Mouse (Mus musculus) cerebral cortex, adult 2 months (tissue): Measurements from ENCODE around the gene Pcna.

Experiments
- WGBS: fragments of 180-500 bp; shearing (Covaris S2); methylation state at CpG from one replicate; pipeline ENCODE4 v1.1.7; 2018; 5-methylcytosine and 5-hydroxymethylcytosine counted together

Pcna gene

DNA sequence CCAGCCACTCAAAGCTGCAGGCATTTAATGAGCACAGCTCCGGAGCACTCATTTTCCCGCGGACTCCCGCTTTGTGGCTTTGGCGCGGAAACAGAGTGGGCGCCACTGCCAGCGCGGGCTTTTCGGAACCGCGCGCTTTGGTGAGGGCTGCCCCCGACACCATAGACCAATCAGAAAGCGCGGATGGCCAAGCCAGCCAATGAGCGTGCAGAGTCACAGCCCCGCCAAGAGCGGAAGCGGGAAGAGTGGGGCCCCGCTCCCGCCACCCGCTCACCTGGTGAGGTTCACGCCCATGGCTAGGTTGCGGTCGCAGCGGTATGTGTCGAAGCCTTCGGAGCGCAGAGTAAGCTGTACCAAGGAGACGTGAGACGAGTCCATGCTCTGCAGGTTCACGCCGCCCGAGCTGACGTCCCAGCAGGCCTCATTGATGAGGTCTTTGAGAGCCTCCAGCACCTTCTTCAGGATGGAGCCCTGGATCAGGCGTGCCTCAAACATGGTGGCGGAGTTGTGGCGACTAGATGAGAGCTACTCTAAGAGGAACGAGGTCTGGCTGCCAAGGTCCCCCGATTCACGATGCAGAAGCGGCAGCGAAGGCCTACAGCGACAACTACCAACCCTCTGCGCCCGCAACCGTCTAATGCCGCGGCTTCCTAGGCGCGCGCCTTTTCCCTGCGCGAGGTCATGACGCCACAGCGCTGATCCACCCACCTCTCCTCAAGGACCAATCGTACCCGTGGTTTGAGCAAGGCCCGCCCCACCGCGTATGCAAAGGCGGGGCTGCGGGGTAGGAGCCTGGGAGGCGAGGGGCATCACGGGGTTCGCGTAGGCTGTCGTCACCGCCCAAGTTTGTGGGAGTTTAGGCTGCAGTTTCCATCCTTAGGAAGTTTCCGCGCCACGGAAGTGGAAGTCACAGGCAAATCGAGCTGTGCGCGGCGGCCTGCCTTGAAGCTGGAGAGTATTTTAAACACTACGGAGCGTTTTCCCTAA is at the start of gene Pcna:
Pcna (minus strand) TSS at position 773 of the 987 bp plus-strand sequence.
- under 1% methylated on average over 79 of the region's 79 CpGs for WGBS

DNA sequence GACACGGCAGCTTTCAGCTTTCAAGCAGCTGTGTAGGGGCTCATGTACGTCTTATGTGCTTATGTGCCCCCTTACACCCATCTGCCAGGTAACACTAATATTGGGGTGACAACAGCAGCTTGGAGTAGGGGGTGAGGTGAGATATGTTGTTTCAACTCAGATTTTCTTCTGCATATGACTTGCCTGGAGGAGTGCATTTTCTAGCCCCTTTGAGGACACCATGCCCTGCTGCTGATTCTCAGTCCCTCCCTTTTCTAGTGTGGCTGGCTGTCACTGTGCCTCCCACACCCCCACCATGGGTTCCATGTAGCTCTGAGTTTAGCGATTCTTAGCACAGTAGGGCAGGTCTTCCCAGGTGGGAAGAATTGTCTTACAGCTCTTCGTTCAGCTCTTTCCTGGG is 48.3 kb upstream of the Pcna start:
- 80% methylated on average over 4 of the region's 4 CpGs for WGBS

DNA sequence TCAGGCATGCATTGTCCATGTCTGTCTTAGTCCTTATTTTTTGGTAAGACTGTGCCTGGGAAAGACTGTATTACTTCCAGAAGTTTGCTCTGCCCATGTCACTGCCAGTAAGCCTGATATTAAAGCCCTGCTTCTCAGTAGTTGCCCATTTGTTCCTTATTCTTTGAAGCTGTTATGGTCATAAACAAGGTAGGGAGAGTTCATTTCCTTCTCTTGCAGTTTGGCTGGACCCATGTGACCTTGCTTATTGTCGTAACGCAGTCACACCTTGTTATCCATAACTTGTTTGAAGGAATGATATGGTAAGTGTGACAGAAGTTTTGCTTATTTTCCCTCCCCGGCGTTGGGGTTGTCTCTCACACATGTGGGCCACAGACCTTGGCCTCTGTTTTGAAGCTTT is 45.1 kb upstream of the Pcna start:
- 91% methylated on average over 4 of the region's 4 CpGs for WGBS

DNA sequence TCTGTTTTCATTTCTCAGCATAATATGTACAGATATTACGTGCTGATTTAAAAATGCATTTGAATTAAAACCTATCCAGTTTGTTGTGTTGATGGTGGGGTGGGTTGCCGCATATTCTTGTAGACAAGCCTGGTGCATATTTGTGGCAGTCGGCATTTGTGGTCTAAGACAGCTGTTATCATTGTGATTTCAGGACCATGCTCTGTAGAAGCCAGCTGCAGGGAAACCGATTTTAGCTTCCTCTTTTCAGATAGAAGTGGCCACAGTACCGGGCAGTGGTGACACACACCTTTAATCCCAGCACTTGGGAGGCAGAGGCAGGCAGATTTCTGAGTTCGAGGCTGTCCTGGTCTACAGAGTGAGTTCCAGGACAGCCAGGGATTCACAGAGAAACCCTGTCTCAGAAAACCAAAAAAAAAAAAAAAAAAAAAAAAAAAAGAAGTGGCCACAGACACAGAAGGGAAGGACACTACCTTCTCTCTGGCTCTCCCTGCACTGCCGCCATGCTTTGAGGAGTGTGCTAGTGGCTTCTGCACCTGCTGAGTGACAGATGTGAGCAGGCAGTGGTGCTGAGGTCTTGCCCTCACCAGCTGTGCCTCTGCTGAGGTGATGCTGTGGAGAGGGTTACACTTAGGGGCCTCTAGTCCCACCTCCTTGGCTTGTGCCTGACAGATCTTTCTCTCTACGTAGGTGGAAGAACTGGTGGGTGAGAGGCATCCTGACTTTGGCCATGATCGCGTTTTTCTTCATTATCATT is 40.8 kb upstream of the Pcna start:
- WGBS, result 77% methylated on average over 10 of the region's 10 CpGs

DNA sequence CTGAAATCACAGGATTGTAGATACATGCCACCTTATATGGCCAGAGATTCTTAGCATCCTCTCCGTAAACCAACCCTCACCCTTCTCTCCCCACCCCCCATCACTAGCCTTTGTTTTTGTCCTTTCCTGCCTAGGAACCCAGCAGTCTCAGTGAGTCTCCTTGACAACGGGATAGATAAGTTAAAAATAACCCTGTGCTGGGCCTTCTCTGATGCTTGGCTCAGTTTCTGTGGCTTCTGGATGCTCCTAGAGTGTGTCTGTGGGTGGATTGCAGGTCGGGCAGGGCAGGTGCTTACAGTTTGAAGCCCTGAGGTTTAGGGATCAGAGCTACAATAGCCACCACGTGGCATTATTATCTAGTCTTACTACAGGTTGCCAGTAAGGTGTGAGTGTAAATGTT is 39.0 kb upstream of the Pcna start:
- WGBS, result 8% methylated on average over 4 of the region's 4 CpGs

DNA sequence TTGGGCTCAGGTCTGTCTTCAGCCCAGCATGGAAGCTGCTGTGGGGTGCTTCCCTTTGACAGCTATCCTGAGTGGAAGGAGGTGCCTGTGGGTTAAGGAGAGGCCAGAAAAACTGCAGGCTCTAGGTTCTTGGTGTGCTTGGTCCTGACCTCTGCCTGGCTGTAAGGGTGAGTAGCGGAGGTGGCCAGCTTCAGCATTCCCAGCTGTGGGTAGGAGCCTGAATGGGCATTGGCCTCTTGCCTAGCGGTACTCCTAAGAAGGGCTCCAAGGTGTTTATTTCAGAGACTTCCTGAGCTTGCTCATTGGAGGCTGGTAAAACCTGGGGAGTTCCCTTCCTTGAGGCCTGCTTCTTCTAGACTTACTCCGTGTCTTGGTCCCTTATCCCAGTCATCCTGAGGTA is 38.2 kb upstream of the Pcna start:
- 52% methylated on average over 3 of the region's 3 CpGs for WGBS

DNA sequence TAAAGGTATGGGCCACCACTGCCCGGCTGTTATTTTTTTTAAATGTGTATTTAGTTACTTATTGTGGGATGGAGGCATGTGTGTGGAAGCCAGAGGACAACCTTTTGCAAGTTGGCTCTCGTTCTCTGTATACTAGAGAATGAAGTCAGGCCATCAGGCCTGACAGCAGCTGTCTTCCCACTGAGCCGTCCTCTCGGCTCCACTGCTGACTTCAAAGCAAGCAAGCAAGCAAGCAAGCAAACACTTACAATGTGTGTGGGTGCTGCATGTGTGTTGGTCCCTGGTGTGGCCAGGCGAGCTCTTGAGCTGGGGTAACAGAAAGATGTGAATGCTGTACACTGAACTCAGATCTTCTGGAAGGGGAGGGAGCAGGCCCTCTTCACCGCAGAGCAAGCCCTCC is 37.7 kb upstream of the Pcna start:
- 37% methylated on average over 6 of the region's 6 CpGs for whole genome bisulfite sequencing

DNA sequence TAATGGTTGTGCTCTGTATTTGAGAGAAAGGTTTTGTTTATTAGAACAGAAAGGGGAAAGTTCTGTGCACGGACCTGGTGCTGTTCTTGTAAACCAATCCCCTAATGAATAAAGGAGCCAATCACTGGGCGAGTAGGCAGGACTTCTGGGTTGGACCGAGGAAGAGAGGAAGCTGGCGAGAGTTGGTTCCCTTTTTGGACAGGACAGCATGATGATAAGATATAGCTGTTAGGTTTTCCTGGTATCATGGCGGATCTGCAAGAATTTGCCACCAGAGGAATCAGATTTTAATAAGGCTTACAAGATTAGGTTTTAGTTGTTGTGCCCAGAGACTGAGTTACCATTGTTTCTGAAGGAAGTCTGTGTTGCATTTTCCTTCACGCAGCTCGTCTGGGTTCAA is 36.1 kb upstream of the Pcna start:
- 66% methylated on average over 5 of the region's 7 CpGs for WGBS

DNA sequence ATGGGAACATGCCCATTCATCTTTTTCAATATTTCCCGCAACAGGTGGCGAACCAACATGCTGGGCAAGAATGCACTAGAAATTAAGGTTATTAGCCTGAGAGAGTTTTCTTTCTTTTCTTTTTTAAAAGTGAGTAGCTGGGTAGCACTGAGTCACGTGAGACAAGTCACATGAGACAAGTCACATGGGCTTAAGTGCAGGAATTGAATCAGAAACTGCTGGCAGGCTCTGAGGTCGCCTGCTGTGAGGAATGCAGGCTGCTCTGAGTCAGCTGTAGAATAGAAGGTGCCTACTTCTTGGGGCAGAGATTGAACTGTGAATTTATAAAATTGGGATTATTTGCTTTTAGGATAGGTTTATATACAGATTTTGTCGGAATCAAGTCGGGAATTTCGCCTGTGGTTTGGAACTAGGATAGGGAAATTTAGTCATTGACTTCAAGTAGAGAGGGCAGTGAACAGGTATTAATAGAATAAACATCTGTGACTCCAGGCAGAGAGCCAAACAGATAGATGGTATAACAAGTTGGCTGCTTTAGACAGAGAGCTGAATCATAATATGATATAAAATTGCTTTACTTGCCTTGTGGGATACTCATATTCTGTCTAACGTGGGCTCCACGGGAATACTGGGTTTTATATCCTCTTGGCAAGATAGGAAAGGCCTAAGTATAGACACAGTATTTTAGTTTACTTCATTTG is 33.4 kb upstream of the Pcna start:
- WGBS, result 56% methylated on average over 9 of the region's 9 CpGs

DNA sequence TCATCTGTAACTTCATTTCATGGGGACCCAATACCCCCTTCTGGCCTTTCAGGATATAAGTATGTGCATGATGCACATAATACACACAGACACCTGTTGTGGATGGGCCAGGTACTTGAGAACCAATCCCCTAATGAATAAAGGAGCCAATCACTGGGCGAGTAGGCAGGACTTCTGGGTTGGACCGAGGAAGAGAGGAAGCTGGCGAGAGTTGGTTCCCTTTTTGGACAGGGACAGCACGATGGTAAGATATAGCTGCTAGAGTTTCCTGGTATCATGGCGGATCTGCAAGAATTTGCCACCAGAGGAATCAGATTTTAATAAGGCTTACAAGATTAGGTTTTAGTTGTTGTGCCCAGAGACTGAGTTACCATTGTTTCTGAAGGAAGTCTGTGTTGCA is 32.6 kb upstream of the Pcna start:
- WGBS, result 82% methylated on average over 5 of the region's 5 CpGs

DNA sequence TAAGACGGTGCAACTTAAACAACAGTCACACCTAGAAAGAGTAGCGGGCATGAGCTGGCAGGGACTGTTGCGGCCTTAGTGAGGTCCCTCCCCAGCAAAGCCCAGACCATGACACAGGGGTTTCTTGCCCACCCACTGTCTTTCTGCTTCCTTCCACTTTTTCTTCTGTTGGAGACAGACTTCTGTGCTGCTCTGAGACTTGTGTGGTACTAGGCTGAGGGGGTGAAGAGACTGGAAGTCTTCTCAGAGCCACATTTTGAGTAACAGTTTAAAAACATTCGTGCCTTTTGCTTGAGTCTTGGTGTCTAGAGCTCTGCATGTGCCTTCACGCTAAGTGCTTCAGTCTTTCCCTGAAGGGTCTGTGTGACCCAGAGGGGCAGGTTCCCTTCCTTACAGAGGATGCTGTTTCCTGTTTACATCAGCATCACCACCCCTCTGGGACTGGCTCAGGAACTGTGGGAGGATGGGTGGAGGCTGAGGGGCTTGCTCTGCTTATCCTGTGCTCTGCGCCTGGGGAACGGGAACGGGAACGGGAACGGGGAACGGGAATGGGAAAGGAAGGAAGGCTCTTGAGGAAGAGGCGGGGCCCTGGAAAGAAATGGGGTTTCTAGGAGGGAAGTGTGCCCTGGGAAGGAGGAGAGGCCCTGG is 31.5 kb upstream of the Pcna start:
- WGBS, result 60% methylated on average over 12 of the region's 12 CpGs

DNA sequence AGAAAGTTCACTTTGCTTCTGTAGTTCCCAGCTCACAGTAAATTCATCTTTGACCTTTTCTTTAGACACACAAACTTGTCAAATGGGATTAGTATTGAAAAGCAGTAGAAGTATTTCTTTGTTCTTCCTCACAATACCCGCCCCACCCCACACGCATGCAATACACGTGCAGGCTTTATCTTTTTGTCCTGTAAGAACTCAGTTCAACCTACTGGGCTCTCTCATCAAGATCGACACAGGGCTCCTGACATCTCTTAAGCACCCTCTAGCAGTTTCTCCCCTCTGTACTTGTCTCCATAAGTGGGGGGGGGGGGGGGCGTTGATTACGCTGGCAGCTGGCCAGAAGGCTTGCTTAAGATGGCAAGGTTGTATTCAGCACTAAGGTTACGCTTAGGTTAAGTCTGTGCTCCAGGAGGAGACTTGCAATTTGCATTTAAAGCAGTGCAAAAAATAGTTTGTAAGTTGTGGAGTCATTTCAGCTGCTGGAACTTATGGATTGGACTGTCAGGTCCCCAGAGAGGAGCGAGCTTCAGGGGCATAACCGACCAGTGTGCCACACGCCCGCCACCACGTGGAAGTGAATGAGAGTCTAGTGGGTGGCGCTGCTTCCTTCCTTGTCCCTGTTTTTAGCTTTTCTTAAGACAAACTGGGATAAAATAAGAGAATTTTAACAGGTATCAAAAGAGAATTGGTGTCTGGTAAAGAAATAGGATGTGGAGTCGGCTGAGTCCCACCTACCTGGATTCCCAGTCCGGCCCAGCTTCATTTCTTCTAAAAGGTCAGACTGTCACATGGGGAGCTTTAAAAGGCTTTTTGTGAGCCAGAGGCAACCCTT is 30.3 kb upstream of the Pcna start:
- WGBS, result 26% methylated on average over 15 of the region's 15 CpGs

DNA sequence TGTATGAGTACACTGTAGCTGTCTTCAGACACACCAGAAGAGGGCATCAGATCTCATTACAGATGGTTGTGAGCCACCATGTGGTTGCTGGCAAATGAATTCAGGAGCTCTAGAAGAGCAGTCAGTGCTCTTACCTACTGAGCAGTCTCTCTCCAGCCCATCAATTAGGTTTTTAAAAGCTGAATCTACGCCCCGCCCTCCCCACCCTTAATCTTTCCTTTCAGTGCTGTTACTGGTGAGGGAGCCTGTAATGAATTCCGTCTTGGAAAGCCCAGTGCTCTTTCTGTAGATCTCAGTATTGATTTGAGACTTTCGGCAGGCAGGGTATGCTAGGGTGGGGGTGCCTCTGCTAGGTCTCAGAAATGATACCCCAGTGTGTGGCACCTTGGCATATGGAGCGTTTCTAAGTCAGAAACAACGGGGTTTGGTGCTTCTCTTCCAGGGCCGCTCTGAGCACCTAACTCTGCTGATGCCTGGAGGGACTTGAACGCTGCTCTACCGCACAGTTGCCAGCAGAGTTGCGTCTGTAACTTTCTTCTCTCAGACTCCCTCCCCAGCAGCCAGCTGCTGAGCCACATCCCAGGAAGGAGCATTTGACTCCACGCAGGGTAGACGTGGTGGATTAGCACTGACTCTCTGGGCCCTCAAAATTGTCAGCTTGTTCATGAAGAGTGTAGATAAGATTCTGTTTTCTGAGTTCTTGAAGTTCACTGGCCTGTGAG is 29.5 kb upstream of the Pcna start:
- 41% methylated on average over 12 of the region's 12 CpGs for WGBS

DNA sequence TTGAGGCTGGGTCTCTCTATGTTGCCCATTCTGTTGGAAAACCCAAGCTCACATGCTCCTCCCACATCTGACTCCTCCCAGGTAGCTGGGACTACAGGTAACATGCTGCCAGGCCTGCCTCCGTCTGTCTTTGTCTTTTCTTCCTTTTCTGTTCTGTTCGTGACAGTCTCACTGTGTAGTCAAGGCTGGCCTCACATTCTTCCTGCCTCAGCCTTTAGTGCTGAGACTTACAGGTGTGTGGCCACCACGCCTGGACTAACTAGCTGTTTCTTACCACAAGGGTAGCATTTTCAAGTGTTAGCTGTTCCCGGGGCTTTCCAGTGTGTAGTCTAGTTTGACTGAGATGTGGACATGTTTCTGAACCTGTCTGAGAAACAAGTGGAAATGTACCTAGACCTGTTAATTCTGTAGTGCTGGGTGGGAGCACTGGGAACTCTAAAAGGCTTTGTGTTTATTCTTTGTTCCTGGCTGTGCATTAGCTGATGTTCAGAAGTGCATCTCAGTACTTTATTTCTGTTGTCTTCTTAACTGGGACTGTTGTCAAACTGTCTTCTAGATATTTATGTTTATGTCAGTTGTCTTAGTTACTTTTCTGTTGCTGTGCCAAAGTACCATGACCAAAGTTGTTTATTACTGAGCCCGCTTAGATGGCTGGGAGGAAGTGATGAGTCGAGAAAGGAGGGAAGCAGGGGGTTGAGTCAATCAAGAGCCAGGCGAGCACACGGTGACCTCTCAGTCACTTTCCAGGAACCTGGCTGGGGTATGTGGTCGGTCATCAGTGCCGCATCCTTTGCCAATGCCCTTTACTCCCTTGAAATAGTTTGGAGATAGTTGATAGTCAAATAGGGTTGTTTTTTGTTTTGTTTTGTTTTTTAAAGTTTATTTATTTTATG is 28.7 kb upstream of the Pcna start:
- WGBS, result 60% methylated on average over 10 of the region's 10 CpGs

DNA sequence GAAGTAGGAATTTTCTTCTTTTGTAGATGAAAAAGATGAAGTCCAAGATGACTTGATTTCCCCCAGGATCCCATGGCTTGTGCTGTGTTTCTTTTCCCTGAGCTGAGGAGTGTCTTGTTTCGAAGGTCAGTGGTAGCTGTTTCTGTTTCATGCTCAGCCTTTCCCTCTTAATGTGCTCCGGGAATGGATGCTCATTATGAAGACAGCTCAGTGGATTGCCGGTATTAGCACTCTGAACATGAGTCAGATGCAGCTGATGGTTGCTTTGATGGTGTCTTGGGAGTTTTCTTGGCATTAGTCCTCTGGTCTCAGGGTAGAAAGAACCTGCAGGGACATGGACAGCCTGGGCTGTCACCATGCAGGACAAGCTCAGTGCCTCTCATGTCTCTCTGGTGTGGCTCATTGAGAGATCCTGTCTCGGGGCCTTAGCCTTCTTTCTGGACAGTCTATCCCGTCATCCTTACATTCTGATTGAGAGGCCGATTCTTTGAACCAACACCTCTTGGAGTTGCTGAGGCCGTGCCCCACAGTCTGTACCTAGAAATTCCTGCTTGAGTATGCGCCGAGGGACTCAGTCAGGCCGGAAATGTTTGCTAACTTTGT is 27.5 kb upstream of the Pcna start:
- WGBS, result 85% methylated on average over 10 of the region's 10 CpGs

DNA sequence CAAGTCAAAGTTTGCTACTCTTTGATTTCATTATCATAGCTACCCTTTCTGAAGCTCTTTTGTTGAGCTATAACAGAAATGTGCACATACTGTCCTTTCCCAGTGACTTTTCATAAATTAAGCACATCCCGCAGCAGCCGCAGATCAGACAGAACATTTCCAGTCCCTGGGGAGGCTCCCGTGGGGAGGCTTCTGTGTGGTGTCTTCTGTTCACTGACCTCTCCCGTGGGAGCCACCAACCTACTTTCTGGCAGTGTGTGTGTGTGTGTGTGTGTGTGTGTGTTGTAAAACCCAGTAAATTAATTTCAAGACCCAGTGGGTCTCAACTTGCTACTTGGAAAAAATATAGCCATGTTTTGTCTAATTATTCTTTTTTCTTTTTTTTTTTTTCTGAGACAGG is 26.9 kb upstream of the Pcna start:
- WGBS, result 62% methylated on average over 4 of the region's 4 CpGs

DNA sequence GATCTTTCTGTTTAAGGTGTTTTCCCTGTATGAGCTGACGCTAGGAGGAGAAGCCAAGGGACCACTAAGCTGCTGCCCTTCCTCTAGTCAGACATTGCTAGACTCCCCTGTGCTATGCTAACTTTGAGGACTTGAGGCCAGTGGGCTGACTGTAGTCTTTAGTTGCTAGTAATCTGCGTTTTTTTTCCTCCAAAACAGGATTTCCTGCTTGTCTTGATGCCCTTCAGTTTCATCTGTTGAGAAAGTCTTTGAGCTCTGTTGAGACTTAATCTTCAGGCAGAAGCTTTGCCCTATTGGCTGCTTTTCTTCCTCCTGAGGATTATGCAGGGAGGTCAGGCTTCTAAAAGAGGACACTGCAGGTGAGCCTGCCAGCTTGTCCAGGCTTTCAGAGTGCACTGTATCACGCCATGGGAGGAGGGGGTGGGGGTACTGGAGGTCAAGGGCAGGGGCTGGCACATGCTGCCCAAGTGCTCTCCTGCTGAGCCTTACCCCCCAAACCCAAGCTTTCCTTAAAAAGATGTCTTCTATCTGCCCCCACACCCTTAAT is 26.3 kb upstream of the Pcna start:
- 59% methylated on average over 3 of the region's 3 CpGs for WGBS

DNA sequence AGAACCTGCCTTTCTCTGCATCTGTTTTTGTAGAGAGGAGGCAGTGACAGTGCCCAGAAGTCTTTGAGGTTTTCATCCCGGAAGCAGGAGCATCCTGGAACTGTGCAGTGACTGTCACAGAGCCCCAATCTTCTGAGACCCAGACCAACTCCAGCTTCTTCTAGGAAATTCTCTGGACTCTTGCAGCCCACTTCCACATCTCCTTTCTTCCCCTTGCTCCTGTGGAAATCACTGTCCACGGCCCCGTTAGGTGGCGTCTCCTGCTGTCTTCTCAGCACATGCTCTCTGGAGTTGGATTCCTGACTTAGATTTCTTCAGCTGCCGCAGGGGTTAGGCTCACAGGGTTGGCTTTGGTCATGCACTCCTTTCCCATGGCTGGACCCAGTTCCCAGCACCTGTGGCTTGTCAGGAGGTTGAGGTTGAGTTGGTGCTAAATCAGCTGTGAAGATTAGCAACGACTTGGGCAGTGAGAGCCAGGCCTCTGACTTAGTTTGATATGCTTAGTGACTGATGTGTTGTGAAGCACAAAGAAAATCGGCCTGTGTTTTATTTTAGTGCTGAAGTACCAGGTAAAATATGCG is 25.2 kb upstream of the Pcna start:
- WGBS, result 62% methylated on average over 8 of the region's 8 CpGs
